Mouse (Mus musculus) stomach, postnatal 0 days (tissue): ENCODE measurements at regions not wholly inside any gene's neighbourhood (a gene's known extent, or its start where the extent isn't known, plus 50 kb on each side); places are given as distances from the start of the nearest gene placed in this dataset.

Source experiments
- CTCF ChIP-seq: IDR thresholded peaks from 2 replicates; pipeline ENCODE4 v1.5.1; 2016; ENCODE audit warnings: antibody characterized with exemption, low read depth, mild to moderate bottlenecking, moderate library complexity
- EP300 ChIP-seq: optimal IDR thresholded peaks from 2 replicates; pipeline ENCODE3; 2016; ENCODE audit warnings: antibody characterized with exemption

DNA sequence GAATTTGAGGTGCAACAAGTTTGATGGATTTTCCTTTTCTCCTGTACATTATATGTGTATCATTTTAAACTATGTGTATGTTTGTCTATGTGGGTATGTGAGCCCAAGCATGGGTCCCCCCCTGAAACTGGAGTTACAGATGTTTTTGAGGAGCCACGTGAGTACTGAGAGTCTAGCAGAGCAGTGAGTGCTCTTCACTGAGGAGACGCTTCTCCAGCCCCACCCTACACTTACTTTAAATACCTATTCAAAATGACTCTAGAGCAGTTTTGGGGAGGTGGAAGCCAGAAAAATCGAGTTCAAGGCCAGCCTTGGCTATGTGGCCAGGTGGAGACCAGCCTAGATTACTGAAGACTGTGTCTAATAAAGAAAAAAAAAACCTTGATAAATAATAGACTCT, 58.2 kb upstream of the Usp9x start:
- TF ChIP-seq CTCF (no peak), EP300 (no peak)
